Mouse (Mus musculus) hindbrain, embryonic 13.5 days (tissue): ENCODE data around the gene Frmd8. TPM values are rescaled to one million over a fixed set of nuclear protein-coding genes. Genes with fewer than 3 reads are reported as not detected.
"Not testable (repeated sequence)": the region's sequence is repeated elsewhere in the genome, so short reads cannot be mapped to it uniquely, and the experiment has no call there.

Source experiments
- ATAC-seq: fragments of 200-750 bp; cut with Nextera tagmentation; 2 replicates; pipeline ENCODE4 v1.8.0; 2017; ENCODE audit warnings: moderate TSS enrichment; ENCODE audit not compliant: low FRiP score
- H3K27ac ChIP-seq: fragments of 300-500 bp; sonication (generic); 2 replicates; pipeline ENCODE4 v1.5.1; 2015; ENCODE audit warnings: inconsistent platforms, mild to moderate bottlenecking, moderate library complexity
- H3K27me3 ChIP-seq: fragments of 300-500 bp; sonication (generic); 2 replicates; pipeline ENCODE4 v1.6.1; 2015; ENCODE audit warnings: mild to moderate bottlenecking, inconsistent platforms
- H3K36me3 ChIP-seq: fragments of 300-500 bp; sonication (generic); 2 replicates; pipeline ENCODE4 v1.6.1; 2015; ENCODE audit warnings: mild to moderate bottlenecking, inconsistent platforms
- H3K4me1 ChIP-seq: fragments of 300-500 bp; sonication (generic); replicated peaks from 2 replicates; pipeline ENCODE4 v1.6.1; 2015; ENCODE audit warnings: inconsistent platforms
- H3K4me2 ChIP-seq: fragments of 300-500 bp; sonication (generic); 2 replicates; pipeline ENCODE4 v1.6.1; 2015; ENCODE audit warnings: inconsistent platforms, mild to moderate bottlenecking, moderate library complexity
- H3K4me3 ChIP-seq: fragments of 300-500 bp; sonication (generic); 2 replicates; pipeline ENCODE4 v1.5.1; 2015; ENCODE audit warnings: mild to moderate bottlenecking, inconsistent platforms
- H3K9ac ChIP-seq: fragments of 300-500 bp; sonication (generic); 2 replicates; pipeline ENCODE4 v1.6.1; 2015; ENCODE audit warnings: mild to moderate bottlenecking, inconsistent platforms
- H3K9me3 ChIP-seq: fragments of 300-500 bp; sonication (generic); 2 replicates; pipeline ENCODE4 v1.6.1; 2016; ENCODE audit warnings: inconsistent platforms
- WGBS: fragments of 180-500 bp; shearing (Covaris S2); methylation state at CpG from one replicate; pipeline ENCODE4 v1.1.7; 2015; 5-methylcytosine and 5-hydroxymethylcytosine counted together
- polyA plus RNA-seq: library from polyadenylated mRNA; unstranded; fragments of >200 nt; fragmentation: Nextera tagmentation; extraction: Ambion mirVana; gene quantifications from 2 replicates; pipeline ENCODE4 v1.2.1, GENCODE M21; 2015

The Frmd8 gene
- polyA plus RNA-seq, 1 experiment from 2014 or later, result 19.3 TPM

GRCm38 (mm10) chr19:5823266-5823839 is 51.7 kb downstream of the Frmd8 start:
- Histone ChIP-seq H3K36me3 (no peaks in the 10 kb centered on the region), H3K4me2 (peak overlapping the region; percentile 1; the same call in 1 of the 2 replicates), H3K4me3 (no peak overlapping the region), H3K4me1 (peaks cover 31% of the 10 kb centered on the region), H3K9me3 (no peaks in the 10 kb centered on the region), H3K27ac (peak overlapping the region; percentile 27), H3K9ac (0 out of 2 replicates have a peak overlapping the region, but pooled peaks have one; percentile 29), H3K27me3 (no peaks in the 10 kb centered on the region)
- no peak for ATAC-seq
- 22% methylated on average over 9 of the region's 9 CpGs for WGBS

- Histone ChIP-seq H3K4me3 (no peak overlapping the region), H3K9ac (0 out of 2 replicates have a peak overlapping the region, but pooled peaks have one; percentile 29), H3K4me2 (no peak overlapping the region), H3K9me3 (no peaks in the 10 kb centered on the region), H3K4me1 (peaks cover 35% of the 10 kb centered on the region), H3K36me3 (no peaks in the 10 kb centered on the region), H3K27me3 (no peaks in the 10 kb centered on the region), H3K27ac (peak overlapping the region; percentile 27; the same call in 1 of the 2 replicates)
- no peak for ATAC-seq
- 75% methylated on average over 7 of the region's 7 CpGs for WGBS
Observed at GRCm38 (mm10) chr19:5822834-5823205, 52.3 kb downstream of the Frmd8 start.

GRCm38 (mm10) chr19:5822174-5822833 is 52.8 kb downstream of the Frmd8 start:
- 43% methylated on average over 12 of the region's 12 CpGs for WGBS
- H3K36me3 ChIP-seq, result no peaks in the 10 kb centered on the region
- no peak overlapping the region for H3K4me3 ChIP-seq
- H3K9me3 ChIP-seq, result no peaks in the 10 kb centered on the region
- peaks cover 39% of the 10 kb centered on the region for H3K4me1 ChIP-seq
- H3K9ac ChIP-seq, result 0 out of 2 replicates have a peak overlapping the region, but pooled peaks have one; percentile 29
- ATAC-seq, result no peak
- no peak overlapping the region for H3K4me2 ChIP-seq
- H3K27me3 ChIP-seq, result no peaks in the 10 kb centered on the region
- H3K27ac ChIP-seq, result peak overlapping the region; percentile 27

GRCm38 (mm10) chr19:5821847-5822173 is 53.3 kb downstream of the Frmd8 start:
- no peaks in the 10 kb centered on the region for H3K27me3 ChIP-seq
- H3K36me3 ChIP-seq, result no peaks in the 10 kb centered on the region
- WGBS, result 74% methylated on average over 5 of the region's 5 CpGs
- H3K9me3 ChIP-seq, result no peaks in the 10 kb centered on the region
- H3K27ac ChIP-seq, result peak overlapping the region; percentile 27; the same call in 1 of the 2 replicates
- H3K4me2 ChIP-seq, result no peak overlapping the region
- no peak overlapping the region for H3K4me3 ChIP-seq
- ATAC-seq, result no peak
- no peak overlapping the region for H3K9ac ChIP-seq
- peaks cover 39% of the 10 kb centered on the region for H3K4me1 ChIP-seq

GRCm38 (mm10) chr19:5819549-5819948 is 55.5 kb downstream of the Frmd8 start:
- H3K4me3 ChIP-seq, result no peak overlapping the region
- H3K27ac ChIP-seq, result no peak overlapping the region

GRCm38 (mm10) chr19:5818590-5818977 is 56.5 kb downstream of the Frmd8 start:
- WGBS, result 75% methylated on average over 6 of the region's 6 CpGs
- no peak overlapping the region for H3K27ac ChIP-seq

More at GRCm38 (mm10) chr19:5819549-5819948, 55.5 kb downstream of the Frmd8 start:
- no peaks in the 10 kb centered on the region for H3K9me3 ChIP-seq
- no peak for ATAC-seq
- H3K36me3 ChIP-seq, result no peaks in the 10 kb centered on the region
- H3K9ac ChIP-seq, result no peak overlapping the region
- no peak overlapping the region for H3K4me2 ChIP-seq
- H3K27me3 ChIP-seq, result no peaks in the 10 kb centered on the region
- H3K4me1 ChIP-seq, result peaks cover 38% of the 10 kb centered on the region
- WGBS, result 57% methylated on average over 12 of the region's 12 CpGs

GRCm38 (mm10) chr19:5817703-5818589 is 57.1 kb downstream of the Frmd8 start:
- peaks cover 31% of the 10 kb centered on the region for H3K4me1 ChIP-seq
- H3K9me3 ChIP-seq, result no peaks in the 10 kb centered on the region
- H3K27me3 ChIP-seq, result no peaks in the 10 kb centered on the region
- peak overlapping the region; percentile 45 for H3K4me2 ChIP-seq
- H3K36me3 ChIP-seq, result no peaks in the 10 kb centered on the region
- 27% methylated on average over 21 of the region's 21 CpGs for WGBS
- peak overlapping the region; percentile 68 for H3K9ac ChIP-seq
- H3K27ac ChIP-seq, result peak overlapping the region; percentile 83
- ATAC-seq, result peak; percentile 75
- peak overlapping the region; percentile 26 for H3K4me3 ChIP-seq

More at GRCm38 (mm10) chr19:5818590-5818977, 56.5 kb downstream of the Frmd8 start:
- 0 out of 2 replicates have a peak, but pooled peaks have one; percentile 14 for ATAC-seq
- peaks cover 33% of the 10 kb centered on the region for H3K4me1 ChIP-seq
- no peaks in the 10 kb centered on the region for H3K27me3 ChIP-seq
- H3K36me3 ChIP-seq, result no peaks in the 10 kb centered on the region
- no peak overlapping the region for H3K9ac ChIP-seq
- H3K4me3 ChIP-seq, result no peak overlapping the region
- no peaks in the 10 kb centered on the region for H3K9me3 ChIP-seq
- no peak overlapping the region for H3K4me2 ChIP-seq

GRCm38 (mm10) chr19:5815928-5816327 is 59.1 kb downstream of the Frmd8 start:
- no peak overlapping the region for H3K27ac ChIP-seq
- no peaks in the 10 kb centered on the region for H3K9me3 ChIP-seq
- H3K4me2 ChIP-seq, result no peak overlapping the region
- H3K36me3 ChIP-seq, result no peaks in the 10 kb centered on the region
- WGBS, result 87% methylated on average over 4 of the region's 4 CpGs
- H3K9ac ChIP-seq, result no peak overlapping the region
- no peak overlapping the region for H3K4me3 ChIP-seq
- no peaks in the 10 kb centered on the region for H3K27me3 ChIP-seq
- no peak for ATAC-seq
- H3K4me1 ChIP-seq, result peaks cover 39% of the 10 kb centered on the region

- no peaks in the 10 kb centered on the region for H3K27me3 ChIP-seq
- ATAC-seq, result no peak
- no peak overlapping the region for H3K4me3 ChIP-seq
- 90% methylated on average over 7 of the region's 7 CpGs for WGBS
- no peaks in the 10 kb centered on the region for H3K36me3 ChIP-seq
- no peak overlapping the region for H3K4me2 ChIP-seq
- peaks cover 48% of the 10 kb centered on the region for H3K4me1 ChIP-seq
- H3K9ac ChIP-seq, result no peak overlapping the region
- H3K9me3 ChIP-seq, result no peaks in the 10 kb centered on the region
- H3K27ac ChIP-seq, result no peak overlapping the region
Observed at GRCm38 (mm10) chr19:5815010-5815409, 60.1 kb downstream of the Frmd8 start.

- Histone ChIP-seq H3K4me1 (peaks cover 56% of the 10 kb centered on the region), H3K27ac (0 out of 2 replicates have a peak overlapping the region, but pooled peaks have one; percentile 97)
- not testable (repeated sequence) for H3K27me3 ChIP-seq, H3K9me3 ChIP-seq, H3K4me2 ChIP-seq, ATAC-seq, H3K9ac ChIP-seq, H3K36me3 ChIP-seq, H3K4me3 ChIP-seq
- WGBS, result 50% methylated on average over 1 of the region's 1 CpGs
Observed at GRCm38 (mm10) chr19:5814048-5814447, 61.0 kb downstream of the Frmd8 start.

GRCm38 (mm10) chr19:5813567-5813966 is 61.5 kb downstream of the Frmd8 start:
- no peaks in the 10 kb centered on the region for H3K9me3 ChIP-seq
- H3K4me3 ChIP-seq, result no peak overlapping the region
- H3K4me2 ChIP-seq, result no peak overlapping the region
- H3K27me3 ChIP-seq, result no peaks in the 10 kb centered on the region
- peaks cover 60% of the 10 kb centered on the region for H3K4me1 ChIP-seq
- 93% methylated on average over 3 of the region's 3 CpGs for WGBS
- no peak for ATAC-seq
- H3K9ac ChIP-seq, result no peak overlapping the region
- H3K27ac ChIP-seq, result peak overlapping the region; percentile 97; the same call in 1 of the 2 replicates
- no peaks in the 10 kb centered on the region for H3K36me3 ChIP-seq
